Mouse (Mus musculus) hindbrain, postnatal 0 days (tissue): ENCODE results near the gene Spink2. TPM values are rescaled to one million over a fixed set of nuclear protein-coding genes. Genes with fewer than 3 reads are reported as not detected.

ENCODE experiments used
- ATAC-seq: fragments of 200-750 bp; cut with Nextera tagmentation; 2 replicates; pipeline ENCODE4 v1.8.0; 2017; ENCODE audit warnings: mild to moderate bottlenecking, moderate TSS enrichment, moderate library complexity
- DNase-seq: peaks from one replicate; pipeline ENCODE4 v3.0.0-alpha.2; 2015; ENCODE audit warnings: low spot score
- H3K27ac ChIP-seq: fragments of 300-500 bp; sonication (generic); 2 replicates; pipeline ENCODE4 v1.5.1; 2014; ENCODE audit warnings: mild to moderate bottlenecking
- H3K27me3 ChIP-seq: fragments of 300-500 bp; sonication (generic); 2 replicates; pipeline ENCODE4 v1.6.1; 2014; ENCODE audit warnings: low read length, mixed read lengths; ENCODE audit not compliant: insufficient read depth
- H3K36me3 ChIP-seq: fragments of 300-500 bp; sonication (generic); 2 replicates; pipeline ENCODE4 v1.6.1; 2014; ENCODE audit warnings: low read length, mixed read lengths; ENCODE audit not compliant: insufficient read depth
- H3K4me1 ChIP-seq: fragments of 300-500 bp; sonication (generic); 2 replicates; pipeline ENCODE4 v1.6.1; 2014; ENCODE audit warnings: antibody characterized with exemption, low read length, mixed read lengths; ENCODE audit not compliant: insufficient read depth
- H3K4me2 ChIP-seq: fragments of 300-500 bp; sonication (generic); 2 replicates; pipeline ENCODE4 v1.6.1; 2014; ENCODE audit warnings: low read depth, mild to moderate bottlenecking, low read length, moderate library complexity, mixed read lengths
- H3K4me3 ChIP-seq: fragments of 300-500 bp; sonication (generic); 2 replicates; pipeline ENCODE4 v1.5.1; 2014; ENCODE audit warnings: low read length
- H3K9ac ChIP-seq: fragments of 300-500 bp; sonication (generic); replicated peaks from 2 replicates; pipeline ENCODE4 v1.6.1; 2014; ENCODE audit warnings: mild to moderate bottlenecking, low read length, moderate library complexity, mixed read lengths
- H3K9me3 ChIP-seq: fragments of 300-500 bp; sonication (generic); 2 replicates; pipeline ENCODE4 v1.6.1; 2016; ENCODE audit warnings: low read length, mixed read lengths
- CTCF ChIP-seq: IDR thresholded peaks from 2 replicates; pipeline ENCODE4 v1.5.1; 2016; ENCODE audit warnings: antibody characterized with exemption, control low read depth, low read depth
- WGBS: fragments of 180-500 bp; shearing (Covaris S2); extraction: QIAGEN DNeasy Blood & Tissue Kit; methylation state at CpG from one replicate; pipeline ENCODE4 v1.1.7; 2014; 5-methylcytosine and 5-hydroxymethylcytosine counted together
- polyA plus RNA-seq: library from polyadenylated mRNA; unstranded; fragments of >200 nt; fragmentation: Nextera tagmentation; extraction: Ambion mirVana; gene quantifications from 2 replicates; pipeline ENCODE4 v1.2.1, GENCODE M21; 2015
- total RNA-seq: library from RNA; depleted of rRNA; stranded (reverse); fragments of >200 nt; gene quantifications from 2 replicates; pipeline ENCODE4 v1.2.3, GENCODE M21; 2014

Gene Spink2
- total and polyA plus RNA-seq, 2 experiments from 2014 or later, result 0.26 TPM; not detected in 1

GRCm38 (mm10) chr5:77170593-77170992 lies 40.7 kb downstream of the Spink2 start:
- Histone ChIP-seq H3K27ac (no peak overlapping the region), H3K27me3 (no peaks in the 10 kb centered on the region), H3K4me3 (no peak overlapping the region), H3K4me2 (no peak overlapping the region), H3K4me1 (no peaks in the 10 kb centered on the region), H3K9me3 (no peaks in the 10 kb centered on the region), H3K9ac (no peak overlapping the region), H3K36me3 (no peaks in the 10 kb centered on the region)
- WGBS, result 50% methylated on average over 4 of the region's 5 CpGs
- ATAC-seq (peak; percentile 84), DNase-seq (peak; percentile 83)
- TF ChIP-seq CTCF, result peak; percentile 84

- TF ChIP-seq CTCF, result no peak
- Histone ChIP-seq H3K4me3 (no peak overlapping the region), H3K4me2 (no peak overlapping the region), H3K9me3 (no peaks in the 10 kb centered on the region), H3K27me3 (no peaks in the 10 kb centered on the region), H3K36me3 (no peaks in the 10 kb centered on the region), H3K27ac (no peak overlapping the region), H3K9ac (no peak overlapping the region), H3K4me1 (no peaks in the 10 kb centered on the region)
- ATAC-seq (no peak), DNase-seq (no peak)
- WGBS, result 86% methylated on average over 22 of the region's 22 CpGs
These were observed 43.8 kb downstream of the Spink2 start for GRCm38 (mm10) chr5:77167306-77167945.

DNA sequence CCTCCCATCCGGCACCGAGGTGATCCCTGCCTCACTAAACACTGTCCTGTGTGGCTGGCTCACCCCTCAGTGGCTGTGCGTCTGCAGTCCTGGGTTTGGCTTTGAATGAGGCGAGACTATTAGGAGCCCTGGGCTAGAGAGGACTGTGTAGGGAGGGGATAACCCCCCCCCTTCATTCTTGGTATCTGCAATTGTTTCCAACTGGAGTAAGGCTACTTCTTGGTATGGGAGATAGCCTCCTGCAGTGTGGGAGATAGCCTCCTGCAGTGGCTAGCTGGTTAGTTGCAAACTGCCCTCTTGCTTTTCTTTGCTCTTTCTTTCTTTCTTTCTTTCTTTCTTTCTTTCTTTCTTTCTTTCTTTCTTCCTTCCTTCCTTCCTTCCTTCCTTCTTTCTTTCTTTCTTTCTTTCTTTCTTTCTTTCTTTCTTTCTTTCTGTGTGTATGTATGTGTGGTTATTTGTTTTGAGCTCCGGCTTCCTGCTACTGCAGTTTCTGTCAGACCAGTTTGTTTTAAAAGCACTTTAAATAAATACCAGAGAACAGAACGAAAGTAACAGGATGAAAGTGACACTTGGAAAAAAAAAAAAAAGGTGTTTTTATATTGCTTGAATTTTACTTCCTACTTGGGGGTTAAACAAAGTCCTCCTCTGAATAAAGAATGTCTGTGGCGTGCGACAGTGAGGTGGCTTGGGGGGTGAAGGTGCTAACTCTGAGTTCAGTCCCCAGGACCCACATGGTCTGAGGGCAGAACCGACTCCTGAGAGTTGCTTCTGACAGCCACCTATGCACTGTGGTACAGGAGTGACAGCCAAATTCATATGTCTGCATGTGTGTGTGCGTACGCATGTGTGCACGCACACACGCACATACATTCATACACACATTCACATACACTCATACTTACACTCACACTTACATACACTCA lies 45.3 kb downstream of the Spink2 start:
- 72% methylated on average over 13 of the region's 13 CpGs for WGBS
- ATAC-seq, result no peak
- no peak overlapping the region for H3K4me3 ChIP-seq

GRCm38 (mm10) chr5:77163597-77163996 lies 47.7 kb downstream of the Spink2 start:
- ATAC-seq (no peak), DNase-seq (no peak)
- no peak for TF ChIP-seq CTCF
- Histone ChIP-seq H3K4me3 (no peak overlapping the region), H3K4me1 (no peaks in the 10 kb centered on the region), H3K4me2 (no peak overlapping the region), H3K27ac (no peak overlapping the region), H3K9me3 (no peaks in the 10 kb centered on the region), H3K9ac (no peak overlapping the region), H3K27me3 (no peaks in the 10 kb centered on the region), H3K36me3 (no peaks in the 10 kb centered on the region)
- 87% methylated on average over 7 of the region's 7 CpGs for WGBS

More for the DNA sequence above, 45.3 kb downstream of the Spink2 start:
- no peak for DNase-seq
- no peaks in the 10 kb centered on the region for H3K4me1 ChIP-seq
- H3K9ac ChIP-seq, result no peak overlapping the region
- TF ChIP-seq CTCF, result no peak
- H3K27me3 ChIP-seq, result no peaks in the 10 kb centered on the region
- 0 out of 2 replicates have a peak overlapping the region, but pooled peaks have one; percentile 3 for H3K27ac ChIP-seq
- H3K9me3 ChIP-seq, result no peaks in the 10 kb centered on the region
- H3K4me2 ChIP-seq, result no peak overlapping the region
- H3K36me3 ChIP-seq, result no peaks in the 10 kb centered on the region

- Histone ChIP-seq H3K36me3 (no peaks in the 10 kb centered on the region), H3K9ac (no peak overlapping the region), H3K4me1 (no peaks in the 10 kb centered on the region), H3K27me3 (no peaks in the 10 kb centered on the region), H3K9me3 (no peaks in the 10 kb centered on the region), H3K4me2 (no peak overlapping the region), H3K4me3 (no peak overlapping the region), H3K27ac (no peak overlapping the region)
- no peak for TF ChIP-seq CTCF
- no peak for ATAC-seq
- WGBS, result 94% methylated on average over 3 of the region's 3 CpGs
- DNase-seq, result no peak
These were observed 48.7 kb downstream of the Spink2 start for GRCm38 (mm10) chr5:77162566-77162965.

DNA sequence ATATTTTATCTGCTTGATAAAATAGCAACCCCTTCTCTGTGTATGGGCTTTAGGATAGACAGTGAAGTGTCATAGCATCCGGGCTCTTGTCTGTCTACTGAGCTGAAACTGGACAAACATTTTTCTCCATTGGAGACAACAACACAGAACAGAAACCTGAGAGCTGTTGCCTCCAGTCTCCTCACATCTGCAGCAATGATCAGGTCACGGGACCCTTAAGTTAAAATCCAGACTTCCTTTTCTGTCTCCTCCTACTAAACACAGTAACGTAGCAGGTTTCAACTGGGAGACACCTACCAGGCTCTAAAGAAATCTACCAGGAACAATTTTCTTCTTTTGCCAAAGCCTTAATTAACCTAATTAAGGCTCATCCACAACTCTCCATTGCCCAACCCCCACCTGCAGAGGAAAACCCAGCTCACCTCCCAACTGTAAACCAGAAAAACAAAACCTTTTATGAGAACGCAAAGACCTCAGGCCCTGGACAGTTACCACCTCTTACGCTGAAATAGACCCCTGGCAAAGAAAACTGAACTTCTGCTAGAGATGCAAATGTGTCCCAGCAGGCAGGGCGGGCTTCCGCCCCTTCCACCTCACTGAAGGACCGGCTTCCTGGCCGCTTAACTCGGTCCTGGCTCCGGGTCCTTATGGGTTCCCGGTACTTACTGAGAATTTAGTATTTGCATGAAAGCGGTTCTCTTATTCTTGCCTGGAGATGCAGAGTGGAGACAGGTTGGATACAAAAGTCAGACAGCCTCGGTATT lies 53.3 kb downstream of the Spink2 start:
- no peak for ATAC-seq
- peak; percentile 17 for DNase-seq
- Histone ChIP-seq H3K4me2 (no peak overlapping the region), H3K27ac (no peak overlapping the region), H3K4me1 (peaks cover 6% of the 10 kb centered on the region; the same call in 1 of the 2 replicates), H3K27me3 (no peaks in the 10 kb centered on the region), H3K36me3 (no peaks in the 10 kb centered on the region), H3K9ac (no peak overlapping the region), H3K9me3 (no peaks in the 10 kb centered on the region), H3K4me3 (no peak overlapping the region)
- 43% methylated on average over 14 of the region's 14 CpGs for WGBS
- no peak for TF ChIP-seq CTCF
